Mouse (Mus musculus): ENCODE results near the gene Maml2. TPM values are rescaled to one million over a fixed set of nuclear protein-coding genes. Genes with fewer than 3 reads are reported as not detected.

The Maml2 gene
- polyA plus RNA-seq, 1 experiment = 1.3 TPM

- no peak overlapping the region for H3ac ChIP-seq (ENCODE audit: control insufficient read depth, insufficient read length)
Observed at GRCm38 (mm10) chr9:13505024-13505423, 207.3 kb downstream of the Maml2 start.

GRCm38 (mm10) chr9:13506956-13507821, 209.4 kb downstream of the Maml2 start:
- H3K27me3 ChIP-seq (ENCODE audit: control insufficient read depth, insufficient read depth, insufficient read length) = no peaks in the 10 kb centered on the region
- no peaks in the 10 kb centered on the region for H3K79me2 ChIP-seq (ENCODE audit: control insufficient read depth, insufficient read depth)
- H3K4me2 ChIP-seq (ENCODE audit: low read depth) = no peak overlapping the region
- H3K4me3 ChIP-seq = no peak overlapping the region
- H3K36me3 ChIP-seq (ENCODE audit: control insufficient read depth, insufficient read depth) = no peaks in the 10 kb centered on the region
- H3ac ChIP-seq (ENCODE audit: control insufficient read depth, insufficient read length) = no peak overlapping the region
- TF ChIP-seq USF1 (IDR thresholded peaks at IDR 0.05; ENCODE audit: low read depth) = no peak
- no peak for TF ChIP-seq POLR2A (IDR thresholded peaks at IDR 0.05; ENCODE audit: insufficient read length, low read depth)
- no peak for TF ChIP-seq TCF12 (IDR thresholded peaks at IDR 0.05; ENCODE audit: insufficient read depth, poor library complexity, severe bottlenecking)
- TF ChIP-seq MYOG (IDR thresholded peaks at IDR 0.05; ENCODE audit: control insufficient read depth in 1 of 3, insufficient read depth in 1 of 3, insufficient read length in 2 of 3, low read depth in 2 of 3) = no peak
- no peak for TF ChIP-seq POLR2AphosphoS2 (IDR thresholded peaks at IDR 0.05; ENCODE audit: insufficient read length, low read depth)
- no peak for TF ChIP-seq CEBPB (IDR thresholded peaks at IDR 0.05; ENCODE audit: insufficient read depth, poor library complexity, severe bottlenecking)
- no peak for TF ChIP-seq MAX (IDR thresholded peaks at IDR 0.05; ENCODE audit: low read depth)
- TF ChIP-seq SRF (IDR thresholded peaks at IDR 0.05; ENCODE audit: control insufficient read depth, insufficient read length, low read depth) = no peak
- TF ChIP-seq E2F4 (IDR thresholded peaks at IDR 0.05; ENCODE audit: insufficient read depth) = no peak
- no peak for TF ChIP-seq MYOD1 (IDR thresholded peaks at IDR 0.05; ENCODE audit: control insufficient read depth in 1 of 3, insufficient read length in 2 of 3, low read depth in 2 of 3)
- no peak for TF ChIP-seq TCF3 (IDR thresholded peaks at IDR 0.05; ENCODE audit: insufficient read length, low read depth)
- no peak for TF ChIP-seq REST (IDR thresholded peaks at IDR 0.05; ENCODE audit: insufficient read depth, insufficient read length)

More at GRCm38 (mm10) chr9:13505024-13505423, 207.3 kb downstream of the Maml2 start:
- no peaks in the 10 kb centered on the region for H3K27me3 ChIP-seq (ENCODE audit: control insufficient read depth, insufficient read depth, insufficient read length)
- H3K4me3 ChIP-seq = no peak overlapping the region
- H3K79me2 ChIP-seq (ENCODE audit: control insufficient read depth, insufficient read depth) = no peaks in the 10 kb centered on the region
- no peak for TF ChIP-seq USF1 (IDR thresholded peaks at IDR 0.05; ENCODE audit: low read depth)
- no peak for TF ChIP-seq MYOD1 (IDR thresholded peaks at IDR 0.05; ENCODE audit: control insufficient read depth in 1 of 3, insufficient read length in 2 of 3, low read depth in 2 of 3)
- no peak for TF ChIP-seq TCF3 (IDR thresholded peaks at IDR 0.05; ENCODE audit: insufficient read length, low read depth)
- TF ChIP-seq MYOG (IDR thresholded peaks at IDR 0.05; ENCODE audit: control insufficient read depth in 1 of 3, insufficient read depth in 1 of 3, insufficient read length in 2 of 3, low read depth in 2 of 3) = no peak
- TF ChIP-seq POLR2AphosphoS2 (IDR thresholded peaks at IDR 0.05; ENCODE audit: insufficient read length, low read depth) = no peak
- no peak for TF ChIP-seq SRF (IDR thresholded peaks at IDR 0.05; ENCODE audit: control insufficient read depth, insufficient read length, low read depth)
- TF ChIP-seq MAX (IDR thresholded peaks at IDR 0.05; ENCODE audit: low read depth) = no peak
- TF ChIP-seq CEBPB (IDR thresholded peaks at IDR 0.05; ENCODE audit: insufficient read depth, poor library complexity, severe bottlenecking) = no peak
- no peak for TF ChIP-seq TCF12 (IDR thresholded peaks at IDR 0.05; ENCODE audit: insufficient read depth, poor library complexity, severe bottlenecking)
- no peak for TF ChIP-seq REST (IDR thresholded peaks at IDR 0.05; ENCODE audit: insufficient read depth, insufficient read length)
- TF ChIP-seq POLR2A (IDR thresholded peaks at IDR 0.05; ENCODE audit: insufficient read length, low read depth) = no peak
- no peak for TF ChIP-seq E2F4 (IDR thresholded peaks at IDR 0.05; ENCODE audit: insufficient read depth)
- H3K4me2 ChIP-seq (ENCODE audit: low read depth) = no peak overlapping the region
- H3K36me3 ChIP-seq (ENCODE audit: control insufficient read depth, insufficient read depth) = no peaks in the 10 kb centered on the region

GRCm38 (mm10) chr9:13507822-13508188, 210.0 kb downstream of the Maml2 start:
- Histone ChIP-seq H3K27me3 (ENCODE audit: control insufficient read depth, insufficient read depth, insufficient read length) (no peaks in the 10 kb centered on the region), H3K36me3 (ENCODE audit: control insufficient read depth, insufficient read depth) (no peaks in the 10 kb centered on the region), H3K4me3 (no peak overlapping the region), H3ac (ENCODE audit: control insufficient read depth, insufficient read length) (no peak overlapping the region), H3K79me2 (ENCODE audit: control insufficient read depth, insufficient read depth) (no peaks in the 10 kb centered on the region), H3K4me2 (ENCODE audit: low read depth) (no peak overlapping the region)
- no peak for TF ChIP-seq POLR2AphosphoS2 (IDR thresholded peaks at IDR 0.05; ENCODE audit: insufficient read length, low read depth)
- TF ChIP-seq MAX (IDR thresholded peaks at IDR 0.05; ENCODE audit: low read depth) = no peak
- no peak for TF ChIP-seq MYOG (IDR thresholded peaks at IDR 0.05; ENCODE audit: control insufficient read depth in 1 of 3, insufficient read depth in 1 of 3, insufficient read length in 2 of 3, low read depth in 2 of 3)
- no peak for TF ChIP-seq E2F4 (IDR thresholded peaks at IDR 0.05; ENCODE audit: insufficient read depth)
- TF ChIP-seq CEBPB (IDR thresholded peaks at IDR 0.05; ENCODE audit: insufficient read depth, poor library complexity, severe bottlenecking) = no peak
- TF ChIP-seq SRF (IDR thresholded peaks at IDR 0.05; ENCODE audit: control insufficient read depth, insufficient read length, low read depth) = no peak
- TF ChIP-seq TCF12 (IDR thresholded peaks at IDR 0.05; ENCODE audit: insufficient read depth, poor library complexity, severe bottlenecking) = no peak
- no peak for TF ChIP-seq MYOD1 (IDR thresholded peaks at IDR 0.05; ENCODE audit: control insufficient read depth in 1 of 3, insufficient read length in 2 of 3, low read depth in 2 of 3)
- no peak for TF ChIP-seq POLR2A (IDR thresholded peaks at IDR 0.05; ENCODE audit: insufficient read length, low read depth)
- no peak for TF ChIP-seq TCF3 (IDR thresholded peaks at IDR 0.05; ENCODE audit: insufficient read length, low read depth)
- no peak for TF ChIP-seq REST (IDR thresholded peaks at IDR 0.05; ENCODE audit: insufficient read depth, insufficient read length)
- no peak for TF ChIP-seq USF1 (IDR thresholded peaks at IDR 0.05; ENCODE audit: low read depth)

- Histone ChIP-seq H3K27me3 (ENCODE audit: control insufficient read depth, insufficient read depth, insufficient read length) (no peaks in the 10 kb centered on the region), H3K79me2 (ENCODE audit: control insufficient read depth, insufficient read depth) (no peaks in the 10 kb centered on the region), H3K36me3 (ENCODE audit: control insufficient read depth, insufficient read depth) (no peaks in the 10 kb centered on the region), H3ac (ENCODE audit: control insufficient read depth, insufficient read length) (no peak overlapping the region), H3K4me3 (no peak overlapping the region), H3K4me2 (ENCODE audit: low read depth) (no peak overlapping the region)
- TF ChIP-seq USF1 (IDR thresholded peaks at IDR 0.05; ENCODE audit: low read depth) = no peak
- no peak for TF ChIP-seq POLR2A (IDR thresholded peaks at IDR 0.05; ENCODE audit: insufficient read length, low read depth)
- no peak for TF ChIP-seq MYOD1 (IDR thresholded peaks at IDR 0.05; ENCODE audit: control insufficient read depth in 1 of 3, insufficient read length in 2 of 3, low read depth in 2 of 3)
Observed at GRCm38 (mm10) chr9:13509751-13510150, 212.0 kb downstream of the Maml2 start.
